Mouse (Mus musculus): ENCODE measurements at regions not wholly inside any gene's neighbourhood (a gene's known extent, or its start where the extent isn't known, plus 50 kb on each side); places are given as distances from the start of the nearest gene placed in this dataset.
A peak's percentile ranks its signal among the peaks of the same experiment; 100 is the strongest.
"Not testable (repeated sequence)": the region's sequence is repeated elsewhere in the genome, so short reads cannot be mapped to it uniquely, and the experiment has no call there.

DNA sequence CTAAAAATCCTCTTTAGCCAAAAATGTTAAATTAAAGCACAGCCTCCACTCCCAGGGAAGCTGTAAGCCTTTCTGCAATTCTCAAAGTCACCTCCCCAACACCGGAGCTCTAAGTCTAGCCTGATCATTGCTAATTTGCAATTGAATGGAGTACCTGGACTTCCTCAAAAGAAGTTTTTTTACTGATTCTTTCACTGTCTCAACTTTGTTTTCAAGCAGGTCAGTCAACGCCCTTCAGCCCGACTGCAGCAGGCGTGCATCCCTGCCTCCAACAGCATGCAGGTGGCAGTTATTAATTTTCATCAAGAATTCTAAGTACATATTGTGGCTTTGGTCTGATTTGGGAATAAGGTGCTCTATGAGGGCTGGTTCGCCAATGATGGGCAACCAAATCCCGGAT lies 589.0 kb upstream of the Cadm2 start:
- DNase-seq (ENCODE audit: low read depth, low spot score) = peak; percentile 16

DNA sequence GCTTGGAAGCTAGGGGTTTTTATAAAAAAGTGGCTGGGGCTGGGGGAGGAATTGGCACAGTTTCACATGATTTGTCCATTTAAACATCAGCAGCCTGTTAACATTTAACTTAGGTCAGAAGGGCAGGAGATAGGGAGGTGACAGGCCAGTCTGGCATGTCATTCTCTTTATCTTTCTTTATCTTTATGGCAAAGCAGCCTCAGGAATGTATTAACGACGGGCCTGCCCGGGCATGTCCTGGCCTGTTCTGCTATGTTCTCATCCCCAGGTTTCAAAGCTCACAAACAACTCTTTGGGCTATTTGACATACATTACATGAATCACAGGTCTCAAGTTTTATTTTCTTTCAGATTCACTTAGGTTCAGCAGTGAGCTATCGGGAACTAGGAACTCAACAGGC lies 584.2 kb upstream of the Cadm2 start:
- DNase-seq (ENCODE audit: low read depth, low spot score) = not testable (repeated sequence)

GRCm38 (mm10) chr16:68164645-68165044 lies 543.9 kb upstream of the Cadm2 start:
- DNase-seq (ENCODE audit: low read depth, low spot score) = peak; percentile 68

DNA sequence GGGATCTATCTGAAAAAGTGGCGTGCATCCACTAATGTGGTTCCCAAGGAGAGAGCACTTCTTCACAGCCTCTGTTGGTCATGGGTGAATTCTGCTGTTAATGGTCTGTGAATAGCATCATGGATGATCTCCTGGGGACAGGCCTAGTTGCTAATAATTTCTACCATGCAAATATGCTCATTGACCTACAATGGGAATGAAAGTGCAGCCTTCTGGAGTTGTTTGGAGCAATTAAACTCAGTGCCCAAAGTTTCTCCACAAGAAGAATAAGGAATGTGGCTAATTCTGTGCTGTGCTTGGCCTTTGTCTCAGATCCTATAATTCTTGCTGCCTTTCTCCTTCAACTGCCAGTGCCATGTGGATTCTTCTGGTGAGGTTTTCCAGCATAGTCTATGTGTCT lies 532.8 kb upstream of the Cadm2 start:
- DNase-seq (ENCODE audit: low read depth, low spot score) = no peak

Measured in ES-CJ7 (cell line).